Mouse (Mus musculus) testis, adult 2 months (tissue): ENCODE measurements at regions not wholly inside any gene's neighbourhood (a gene's known extent, or its start where the extent isn't known, plus 50 kb on each side); places are given as distances from the start of the nearest gene placed in this dataset.

ENCODE experiments used
- CTCF ChIP-seq: fragments of 200-500 bp; IDR thresholded peaks from 2 replicates; pipeline ENCODE4 v1.5.1; 2012; ENCODE audit warnings: low read depth, mild to moderate bottlenecking, inconsistent platforms, low read length, moderate library complexity; ENCODE audit not compliant: control insufficient read depth, insufficient read depth, insufficient replicate concordance
- POLR2A ChIP-seq: fragments of 200-500 bp; IDR thresholded peaks from 2 replicates; pipeline ENCODE4 v1.6.1; 2012; ENCODE audit warnings: low read depth, mild to moderate bottlenecking, inconsistent platforms, low read length, moderate library complexity; ENCODE audit not compliant: control insufficient read depth

DNA sequence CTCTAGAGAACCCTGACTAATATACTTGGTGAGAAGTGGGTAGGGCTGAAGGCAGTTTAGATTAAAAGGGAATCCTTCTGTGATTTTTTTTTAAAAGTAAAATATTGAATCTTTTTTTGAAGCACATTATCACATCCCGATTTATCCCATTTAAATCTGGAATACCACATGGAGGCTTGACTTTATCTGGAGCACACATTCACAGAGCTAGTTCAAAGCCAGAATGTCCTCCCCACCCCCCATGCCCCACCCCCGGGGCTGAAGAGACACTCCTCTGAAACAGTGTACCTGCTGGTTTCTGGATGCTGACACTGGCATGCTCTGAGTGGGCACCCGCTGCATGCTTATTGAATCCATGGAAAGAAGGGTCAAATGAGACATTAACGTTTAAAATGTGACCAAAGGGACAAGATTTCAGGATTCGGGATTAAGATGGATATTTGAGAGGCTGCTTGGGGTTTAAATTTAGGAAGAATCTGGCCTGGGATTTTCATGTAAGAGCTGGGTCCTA is 382.0 kb upstream of the Slc30a5 start:
- no peak for TF ChIP-seq POLR2A
- no peak for TF ChIP-seq CTCF
